Mouse (Mus musculus): Measurements from ENCODE around the gene Gm49405. TPM values are rescaled to one million over a fixed set of nuclear protein-coding genes. Genes with fewer than 3 reads are reported as not detected.

Gene Gm49405
- total RNA-seq, 1 experiment = 1.9 TPM

DNA sequence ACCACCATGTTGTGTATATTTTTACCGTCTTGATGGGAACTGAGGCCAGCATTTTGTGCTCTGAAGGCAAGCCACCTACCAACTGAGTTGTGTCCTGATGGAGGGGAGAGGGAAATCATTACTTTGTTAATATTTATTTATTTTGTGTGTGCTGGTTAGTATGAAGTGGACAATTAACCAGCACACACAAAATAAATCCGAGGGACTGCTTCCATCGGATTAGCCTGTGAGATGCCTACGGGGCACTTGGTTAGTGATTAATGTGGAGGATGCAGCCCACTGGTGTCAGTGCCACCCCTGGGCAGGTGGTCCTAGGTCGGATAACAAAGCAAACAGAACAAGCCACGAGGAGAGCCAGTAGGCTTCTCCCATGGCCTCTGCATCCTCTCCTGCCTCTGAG lies 5.5 kb upstream of the Gm49405 start:
- in situ Hi-C loops (cut with MboI; ENCODE audit: low sequenced_read_pairs in 2 of 2, unreplicated experiment in 2 of 2) = no loop called here

DNA sequence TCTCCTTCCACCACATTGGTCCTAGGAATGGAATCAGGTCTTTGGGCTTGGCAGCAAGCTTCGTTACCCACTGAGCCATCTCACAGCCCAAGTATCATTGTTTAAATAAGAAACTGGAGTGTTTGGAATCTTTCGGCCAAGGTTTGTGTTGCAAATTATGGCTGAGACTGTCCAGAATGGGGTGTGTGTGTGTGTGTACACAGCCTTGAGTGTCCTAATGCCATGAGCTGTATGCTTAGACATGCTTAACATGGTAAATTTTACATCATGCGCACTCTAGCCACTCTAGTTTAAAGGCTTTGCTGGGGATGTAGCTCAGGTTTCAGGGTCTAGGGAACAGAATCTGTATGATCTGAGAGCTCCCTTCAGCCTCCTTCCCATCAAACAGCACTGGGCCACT lies 4.9 kb upstream of the Gm49405 start:
- Histone ChIP-seq H3K9me3 (ENCODE audit: control insufficient read depth, insufficient read depth, low read depth, low read length) (no peaks in the 10 kb centered on the region), H3K27ac (ENCODE audit: insufficient read depth, low read depth, low read length, poor library complexity, severe bottlenecking) (no peak overlapping the region), H3K36me3 (ENCODE audit: control insufficient read depth, insufficient read depth, low read length, poor library complexity, severe bottlenecking) (no peaks in the 10 kb centered on the region), H3K4me3 (ENCODE audit: insufficient read depth in 1 of 2, low read depth in 1 of 2, low read length in 2 of 2, poor library complexity in 1 of 2, severe bottlenecking in 1 of 2) (no peak overlapping the region), H3K4me1 (ENCODE audit: control insufficient read depth in 2 of 2, insufficient read depth in 2 of 2, low read length in 2 of 2, poor library complexity in 1 of 2) (peaks cover 0 to 5% of the 10 kb centered on the region in 2 experiments; a peak in 1 of 4 replicates), H3K9ac (ENCODE audit: insufficient read depth, low read depth, low read length, poor library complexity, severe bottlenecking) (no peak overlapping the region)
- in situ Hi-C loops (cut with MboI; ENCODE audit: low sequenced_read_pairs in 2 of 2, unreplicated experiment in 2 of 2) = no loop called here
- no peak for DNase-seq (ENCODE audit: low read depth, low spot score)
- TF ChIP-seq ZNF384 (IDR thresholded peaks at IDR 0.05; ENCODE audit: low read depth, low read length) (no peak), HCFC1 (IDR thresholded peaks at IDR 0.05; ENCODE audit: borderline replicate concordance, insufficient read depth, low read length) (no peak), MAFK (IDR thresholded peaks at IDR 0.05; ENCODE audit: insufficient read depth, low read depth, low read length) (no peak), ZC3H11A (IDR thresholded peaks at IDR 0.05; ENCODE audit: borderline replicate concordance, low read depth, low read length) (no peak)

More for the DNA sequence above, 5.5 kb upstream of the Gm49405 start:
- TF ChIP-seq HCFC1 (IDR thresholded peaks at IDR 0.05; ENCODE audit: borderline replicate concordance, insufficient read depth, low read length) = no peak
- TF ChIP-seq ZC3H11A (IDR thresholded peaks at IDR 0.05; ENCODE audit: borderline replicate concordance, low read depth, low read length) = no peak
- no peak for TF ChIP-seq MAFK (IDR thresholded peaks at IDR 0.05; ENCODE audit: insufficient read depth, low read depth, low read length)
- TF ChIP-seq ZNF384 (IDR thresholded peaks at IDR 0.05; ENCODE audit: low read depth, low read length) = no peak
- no peak for TF ChIP-seq CHD2 (IDR thresholded peaks at IDR 0.05; ENCODE audit: low read depth, low read length)
- DNase-seq (ENCODE audit: low read depth, low spot score) = no peak
- H3K36me3 ChIP-seq (ENCODE audit: control insufficient read depth, insufficient read depth, low read length, poor library complexity, severe bottlenecking) = no peaks in the 10 kb centered on the region
- H3K27ac ChIP-seq (ENCODE audit: insufficient read depth, low read depth, low read length, poor library complexity, severe bottlenecking) = no peak overlapping the region
- H3K9ac ChIP-seq (ENCODE audit: insufficient read depth, low read depth, low read length, poor library complexity, severe bottlenecking) = no peak overlapping the region
- H3K4me3 ChIP-seq (ENCODE audit: insufficient read depth in 1 of 2, low read depth in 1 of 2, low read length in 2 of 2, poor library complexity in 1 of 2, severe bottlenecking in 1 of 2) = no peak overlapping the region
- H3K4me1 ChIP-seq (ENCODE audit: control insufficient read depth in 2 of 2, insufficient read depth in 2 of 2, low read length in 2 of 2, poor library complexity in 1 of 2) = peaks cover 0 to 5% of the 10 kb centered on the region in 2 experiments; a peak in 1 of 4 replicates
- no peaks in the 10 kb centered on the region for H3K9me3 ChIP-seq (ENCODE audit: control insufficient read depth, insufficient read depth, low read depth, low read length)

DNA sequence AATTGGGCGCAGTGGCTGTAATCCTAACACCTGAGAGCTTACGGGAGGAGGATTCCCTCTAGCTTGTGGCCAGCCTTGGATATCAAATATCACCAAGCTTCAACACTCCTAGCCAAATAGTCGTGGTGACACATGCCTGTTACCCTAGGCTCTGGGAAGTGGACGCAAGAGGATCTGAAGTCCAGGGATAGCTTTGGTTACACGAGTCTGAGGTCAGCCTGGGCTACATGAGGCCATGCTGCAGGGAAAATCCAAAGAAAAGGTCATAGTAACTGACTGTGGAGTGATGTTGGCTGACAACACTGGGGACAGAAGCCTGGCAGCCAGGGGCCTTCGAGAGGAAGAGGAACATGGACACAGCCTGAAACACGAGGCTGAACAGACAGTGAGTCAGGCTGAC lies 4.3 kb upstream of the Gm49405 start:
- in situ Hi-C loops (cut with MboI; ENCODE audit: low sequenced_read_pairs in 2 of 2, unreplicated experiment in 2 of 2) = no loop called here
- no peak overlapping the region for H3K9ac ChIP-seq (ENCODE audit: insufficient read depth, low read depth, low read length, poor library complexity, severe bottlenecking)
- DNase-seq (ENCODE audit: low read depth, low spot score) = no peak
- H3K27ac ChIP-seq (ENCODE audit: insufficient read depth, low read depth, low read length, poor library complexity, severe bottlenecking) = no peak overlapping the region
- no peaks in the 10 kb centered on the region for H3K36me3 ChIP-seq (ENCODE audit: control insufficient read depth, insufficient read depth, low read length, poor library complexity, severe bottlenecking)
- H3K4me1 ChIP-seq (ENCODE audit: control insufficient read depth in 2 of 2, insufficient read depth in 2 of 2, low read length in 2 of 2, poor library complexity in 1 of 2) = peaks cover 0 to 5% of the 10 kb centered on the region in 2 experiments; a peak in 2 of 4 replicates
- H3K4me3 ChIP-seq (ENCODE audit: insufficient read depth in 1 of 2, low read depth in 1 of 2, low read length in 2 of 2, poor library complexity in 1 of 2, severe bottlenecking in 1 of 2) = no peak overlapping the region
- no peaks in the 10 kb centered on the region for H3K9me3 ChIP-seq (ENCODE audit: control insufficient read depth, insufficient read depth, low read depth, low read length)
- TF ChIP-seq MAFK (IDR thresholded peaks at IDR 0.05; ENCODE audit: insufficient read depth, low read depth, low read length) (no peak), CHD2 (IDR thresholded peaks at IDR 0.05; ENCODE audit: low read depth, low read length) (no peak), ZC3H11A (IDR thresholded peaks at IDR 0.05; ENCODE audit: borderline replicate concordance, low read depth, low read length) (no peak), ZNF384 (IDR thresholded peaks at IDR 0.05; ENCODE audit: low read depth, low read length) (no peak), HCFC1 (IDR thresholded peaks at IDR 0.05; ENCODE audit: borderline replicate concordance, insufficient read depth, low read length) (no peak)

DNA sequence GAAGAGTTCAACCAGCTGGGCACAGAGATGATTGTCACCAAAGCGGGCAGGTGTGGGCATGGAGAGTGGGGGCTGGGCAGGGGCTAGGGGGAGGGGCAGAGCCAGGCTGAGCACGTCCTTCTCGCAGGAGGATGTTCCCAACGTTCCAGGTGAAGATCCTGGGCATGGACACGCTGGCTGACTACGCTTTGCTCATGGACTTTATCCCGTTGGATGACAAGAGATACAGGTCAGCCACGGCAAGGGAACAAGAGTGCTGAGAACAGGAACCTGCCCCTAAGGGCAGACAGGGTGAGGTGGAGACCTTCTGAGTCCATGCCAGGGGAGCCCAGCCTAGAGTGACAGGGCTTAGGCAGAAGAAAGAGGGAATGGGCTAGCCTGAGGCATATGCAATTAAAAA lies 3.7 kb upstream of the Gm49405 start:
- Histone ChIP-seq H3K9me3 (ENCODE audit: control insufficient read depth, insufficient read depth, low read depth, low read length) (no peaks in the 10 kb centered on the region), H3K9ac (ENCODE audit: insufficient read depth, low read depth, low read length, poor library complexity, severe bottlenecking) (no peak overlapping the region), H3K36me3 (ENCODE audit: control insufficient read depth, insufficient read depth, low read length, poor library complexity, severe bottlenecking) (no peaks in the 10 kb centered on the region; the same call in 1 of the 2 replicates), H3K27ac (ENCODE audit: insufficient read depth, low read depth, low read length, poor library complexity, severe bottlenecking) (no peak overlapping the region), H3K4me3 (ENCODE audit: insufficient read depth in 1 of 2, low read depth in 1 of 2, low read length in 2 of 2, poor library complexity in 1 of 2, severe bottlenecking in 1 of 2) (no peak overlapping the region), H3K4me1 (ENCODE audit: control insufficient read depth in 2 of 2, insufficient read depth in 2 of 2, low read length in 2 of 2, poor library complexity in 1 of 2) (peaks cover 0 to 5% of the 10 kb centered on the region in 2 experiments; a peak in 2 of 4 replicates)
- in situ Hi-C loops (cut with MboI; ENCODE audit: low sequenced_read_pairs in 2 of 2, unreplicated experiment in 2 of 2) = no loop called here
- TF ChIP-seq CHD2 (IDR thresholded peaks at IDR 0.05; ENCODE audit: low read depth, low read length) = no peak
- TF ChIP-seq ZNF384 (IDR thresholded peaks at IDR 0.05; ENCODE audit: low read depth, low read length) = no peak
- no peak for TF ChIP-seq MAFK (IDR thresholded peaks at IDR 0.05; ENCODE audit: insufficient read depth, low read depth, low read length)
- TF ChIP-seq HCFC1 (IDR thresholded peaks at IDR 0.05; ENCODE audit: borderline replicate concordance, insufficient read depth, low read length) = no peak
- TF ChIP-seq ZC3H11A (IDR thresholded peaks at IDR 0.05; ENCODE audit: borderline replicate concordance, low read depth, low read length) = no peak
- no peak for DNase-seq (ENCODE audit: low read depth, low spot score)

DNA sequence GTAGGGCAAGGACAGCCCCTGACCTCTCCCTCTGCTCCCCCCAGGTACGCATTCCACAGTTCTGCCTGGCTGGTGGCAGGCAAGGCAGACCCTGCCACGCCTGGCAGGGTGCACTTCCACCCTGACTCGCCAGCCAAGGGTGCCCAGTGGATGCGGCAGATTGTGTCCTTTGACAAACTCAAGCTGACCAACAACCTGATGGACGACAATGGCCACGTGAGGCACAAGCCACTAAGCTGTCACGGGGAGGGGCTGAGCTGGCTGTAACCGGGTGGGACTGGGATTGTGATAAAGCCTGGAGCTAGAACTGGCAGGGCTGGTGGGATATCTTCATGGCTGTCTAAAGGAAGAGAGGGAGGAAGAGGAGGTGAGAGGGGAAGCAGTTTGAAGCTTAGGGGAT lies 3.2 kb upstream of the Gm49405 start:
- Histone ChIP-seq H3K4me1 (ENCODE audit: control insufficient read depth in 2 of 2, insufficient read depth in 2 of 2, low read length in 2 of 2, poor library complexity in 1 of 2) (peaks cover 0 to 5% of the 10 kb centered on the region in 2 experiments; a peak in 2 of 4 replicates), H3K36me3 (ENCODE audit: control insufficient read depth, insufficient read depth, low read length, poor library complexity, severe bottlenecking) (no peaks in the 10 kb centered on the region; the same call in 1 of the 2 replicates), H3K4me3 (ENCODE audit: insufficient read depth in 1 of 2, low read depth in 1 of 2, low read length in 2 of 2, poor library complexity in 1 of 2, severe bottlenecking in 1 of 2) (no peak overlapping the region), H3K9me3 (ENCODE audit: control insufficient read depth, insufficient read depth, low read depth, low read length) (no peaks in the 10 kb centered on the region), H3K27ac (ENCODE audit: insufficient read depth, low read depth, low read length, poor library complexity, severe bottlenecking) (no peak overlapping the region), H3K9ac (ENCODE audit: insufficient read depth, low read depth, low read length, poor library complexity, severe bottlenecking) (no peak overlapping the region)
- no peak for TF ChIP-seq ZC3H11A (IDR thresholded peaks at IDR 0.05; ENCODE audit: borderline replicate concordance, low read depth, low read length)
- TF ChIP-seq CHD2 (IDR thresholded peaks at IDR 0.05; ENCODE audit: low read depth, low read length) = no peak
- no peak for TF ChIP-seq ZNF384 (IDR thresholded peaks at IDR 0.05; ENCODE audit: low read depth, low read length)
- TF ChIP-seq HCFC1 (IDR thresholded peaks at IDR 0.05; ENCODE audit: borderline replicate concordance, insufficient read depth, low read length) = no peak
- TF ChIP-seq MAFK (IDR thresholded peaks at IDR 0.05; ENCODE audit: insufficient read depth, low read depth, low read length) = no peak
- DNase-seq (ENCODE audit: low read depth, low spot score) = no peak
- in situ Hi-C loops (cut with MboI; ENCODE audit: low sequenced_read_pairs in 2 of 2, unreplicated experiment in 2 of 2) = no loop called here

Data from ES-E14 (cell line).